Mouse (Mus musculus) cerebellum, adult 2 months (tissue): ENCODE results near the gene Rapgef5.

ENCODE experiments used
- CTCF ChIP-seq: fragments of 200-500 bp; IDR thresholded peaks from 2 replicates; pipeline ENCODE4 v1.5.1; 2011; ENCODE audit warnings: low read depth, mild to moderate bottlenecking, control low read depth, low read length, moderate library complexity, borderline replicate concordance; ENCODE audit not compliant: insufficient read depth
- POLR2A ChIP-seq: fragments of 200-500 bp; IDR thresholded peaks from 2 replicates; pipeline ENCODE4 v1.6.1; 2011; ENCODE audit warnings: low read length, control low read depth, borderline replicate concordance; ENCODE audit not compliant: insufficient read depth

GRCm38 (mm10) chr12:117683377-117683776 lies 167.1 kb downstream of the Rapgef5 start:
- TF ChIP-seq CTCF: no peak
- TF ChIP-seq POLR2A: no peak
